Mouse (Mus musculus) liver, embryonic 14.5 days (tissue): Measurements from ENCODE around the gene Trmt1. TPM values are rescaled to one million over a fixed set of nuclear protein-coding genes. Genes with fewer than 3 reads are reported as not detected.

ENCODE experiments used
- ATAC-seq: fragments of 200-750 bp; cut with Nextera tagmentation; 2 replicates; pipeline ENCODE4 v1.8.0; 2017; ENCODE audit warnings: moderate number of reproducible peaks, mild to moderate bottlenecking, moderate library complexity; ENCODE audit not compliant: insufficient read depth
- DNase-seq, 3 experiments: peaks; one replicate each; pipeline ENCODE4 v3.0.0-alpha.2; 2012 to 2013; ENCODE audit warnings: low read depth in 3 of 3, low spot score in 3 of 3
- H3K27ac ChIP-seq: fragments of 300-500 bp; sonication (generic); 2 replicates; pipeline ENCODE4 v1.5.1; 2014; ENCODE audit warnings: moderate library complexity, mild to moderate bottlenecking, control low read depth, inconsistent platforms
- H3K27me3 ChIP-seq: fragments of 300-500 bp; sonication (generic); 2 replicates; pipeline ENCODE4 v1.6.1; 2014; ENCODE audit warnings: mild to moderate bottlenecking, low read length, moderate library complexity; ENCODE audit not compliant: control insufficient read depth, insufficient read depth
- H3K36me3 ChIP-seq: fragments of 300-500 bp; sonication (generic); replicated peaks from 2 replicates; pipeline ENCODE4 v1.6.1; 2014; ENCODE audit warnings: low read depth; ENCODE audit not compliant: control insufficient read depth, insufficient read depth
- H3K4me1 ChIP-seq, 2 experiments: fragments of 200-500 bp in 1 of 2; fragments of 300-500 bp in 1 of 2; sonication (generic) in 1 of 2; replicated peaks; 2 replicates each; pipeline ENCODE4 v1.6.1; 2012 to 2014; ENCODE audit warnings: antibody characterized with exemption in 1 of 2, inconsistent platforms in 1 of 2, low read length in 1 of 2; ENCODE audit not compliant: control insufficient read depth in 2 of 2, insufficient read depth in 2 of 2
- H3K4me2 ChIP-seq: fragments of 300-500 bp; sonication (generic); 2 replicates; pipeline ENCODE4 v1.6.1; 2014; ENCODE audit warnings: low read depth, mild to moderate bottlenecking, control low read depth, moderate library complexity
- H3K4me3 ChIP-seq, 2 experiments: fragments of 200-500 bp in 1 of 2; fragments of 300-500 bp in 1 of 2; sonication (generic) in 1 of 2; 2 replicates each; pipeline ENCODE4 v1.5.1; 2012 to 2014; ENCODE audit warnings: low read depth in 2 of 2, low read length in 2 of 2, mild to moderate bottlenecking in 2 of 2, control low read depth in 1 of 2, inconsistent platforms in 1 of 2, moderate library complexity in 1 of 2; ENCODE audit not compliant: insufficient read depth in 1 of 2
- H3K9ac ChIP-seq: fragments of 300-500 bp; sonication (generic); replicated peaks from 2 replicates; pipeline ENCODE4 v1.6.1; 2014; ENCODE audit warnings: mild to moderate bottlenecking, control low read depth, moderate library complexity
- H3K9me3 ChIP-seq: fragments of 300-500 bp; sonication (generic); 2 replicates; pipeline ENCODE4 v1.6.1; 2016; ENCODE audit warnings: low read length, mixed read lengths; ENCODE audit not compliant: control insufficient read depth
- CTCF ChIP-seq: IDR thresholded peaks from 2 replicates; pipeline ENCODE4 v1.5.1; 2016; ENCODE audit warnings: antibody characterized with exemption, low read depth, control low read depth
- EP300 ChIP-seq: IDR thresholded peaks from 2 replicates; pipeline ENCODE4 v1.6.1; 2016; ENCODE audit warnings: antibody characterized with exemption, low read depth
- WGBS: fragments of 180-500 bp; shearing (Covaris S2); extraction: QIAGEN DNeasy Blood & Tissue Kit; methylation state at CpG from one replicate; pipeline ENCODE4 v1.1.7; 2014; ENCODE audit not compliant: insufficient replicate concordance; 5-methylcytosine and 5-hydroxymethylcytosine counted together
- polyA plus RNA-seq, 2 experiments: library from polyadenylated mRNA; depleted of rRNA in 1 of 2; stranded (reverse) in 1 of 2; unstranded in 1 of 2; fragments of >200 nt; fragmentation: Nextera tagmentation in 1 of 2; extraction: Ambion mirVana in 1 of 2; gene quantifications; 2 replicates each; pipeline versions ENCODE4 v1.2.1 to v1.2.3; 2012 to 2014

Gene Trmt1
- polyA plus RNA-seq, 2 experiments: 27.4 to 37.5 TPM

- DNase-seq (no peak), ATAC-seq (no peak)
- Histone ChIP-seq H3K36me3 (peaks cover 25% of the 10 kb centered on the region), H3K27ac (peak overlapping the region; percentile 98), H3K9me3 (no peaks in the 10 kb centered on the region), H3K4me3 (peak overlapping the region; percentile 88 to 98), H3K4me1 (peaks cover 42 to 51% of the 10 kb centered on the region in 2 experiments), H3K9ac (peak overlapping the region; percentile 100), H3K27me3 (peaks cover 11% of the 10 kb centered on the region), H3K4me2 (peak overlapping the region; percentile 90)
- 2% methylated on average over 38 of the region's 38 CpGs for WGBS
- TF ChIP-seq CTCF (peak; percentile 50; the same call in 1 of the 2 replicates), EP300 (no peak)
Measured at GRCm38 (mm10) chr8:84703466-84704249, 17.6 kb downstream of the Trmt1 start.

- under 1% methylated on average over 16 of the region's 16 CpGs for WGBS
- Histone ChIP-seq H3K36me3 (peaks cover 24% of the 10 kb centered on the region), H3K9ac (peak overlapping the region; percentile 100), H3K4me3 (peak overlapping the region; percentile 88 to 98), H3K4me1 (peaks cover 42 to 52% of the 10 kb centered on the region in 2 experiments), H3K27me3 (peaks cover 11% of the 10 kb centered on the region), H3K4me2 (peak overlapping the region; percentile 90), H3K9me3 (no peaks in the 10 kb centered on the region), H3K27ac (peak overlapping the region; percentile 98)
- peak; percentile 27; the same call in 1 of the 2 replicates for ATAC-seq
- DNase-seq: peak; percentile 74 to 79 (median 74)
- TF ChIP-seq CTCF: peak; percentile 99
- no peak for TF ChIP-seq EP300
Measured at GRCm38 (mm10) chr8:84704356-84704755, 18.2 kb downstream of the Trmt1 start.

- no peak for DNase-seq
- TF ChIP-seq CTCF (no peak), EP300 (no peak; the same call in 1 of the 2 replicates)
- H3K27me3 ChIP-seq: peaks cover 11% of the 10 kb centered on the region
- peak overlapping the region; percentile 90 for H3K4me2 ChIP-seq
- H3K9me3 ChIP-seq: no peaks in the 10 kb centered on the region
- H3K4me1 ChIP-seq: peaks cover 35 to 45% of the 10 kb centered on the region in 2 experiments
- peak overlapping the region; percentile 98 for H3K27ac ChIP-seq
- peak; percentile 3; the same call in 1 of the 2 replicates for ATAC-seq
- peak overlapping the region; percentile 88 to 98 for H3K4me3 ChIP-seq
- WGBS: 1% methylated on average over 61 of the region's 61 CpGs
- peaks cover 22% of the 10 kb centered on the region for H3K36me3 ChIP-seq
- H3K9ac ChIP-seq: peak overlapping the region; percentile 100
Measured at GRCm38 (mm10) chr8:84704867-84705831, 19.0 kb downstream of the Trmt1 start.

- Histone ChIP-seq H3K4me2 (peak overlapping the region; percentile 90), H3K9ac (peak overlapping the region; percentile 100), H3K9me3 (no peaks in the 10 kb centered on the region), H3K27ac (peak overlapping the region; percentile 98), H3K4me3 (peak overlapping the region; percentile 88 to 98; a peak in 3 of 4 replicates), H3K4me1 (peaks cover 27 to 37% of the 10 kb centered on the region in 2 experiments), H3K27me3 (peaks cover 11% of the 10 kb centered on the region), H3K36me3 (peaks cover 22% of the 10 kb centered on the region)
- 1% methylated on average over 12 of the region's 12 CpGs for WGBS
- DNase-seq (no peak), ATAC-seq (no peak)
- no peak for TF ChIP-seq CTCF
- 0 out of 2 replicates have a peak, but pooled peaks have one; percentile 5 for TF ChIP-seq EP300
Measured at GRCm38 (mm10) chr8:84705960-84706359, 19.9 kb downstream of the Trmt1 start.
